Mouse (Mus musculus) kidney, adult 2 months (tissue): ENCODE data around the gene Eif4e1b.

Experiments
- CTCF ChIP-seq: fragments of 200-500 bp; conservative IDR thresholded peaks from 2 replicates; pipeline ENCODE4 v1.5.1; 2011; ENCODE audit warnings: low read depth, mild to moderate bottlenecking, control low read depth, low read length, moderate library complexity, mixed read lengths; ENCODE audit not compliant: insufficient read depth, insufficient read length
- POLR2A ChIP-seq: fragments of 200-500 bp; IDR thresholded peaks from one replicate; pipeline ENCODE4 v1.6.1; 2011; ENCODE audit warnings: low read depth, low read length, control low read depth

GRCm38 (mm10) chr13:54757093-54757830 is 26.5 kb upstream of the Eif4e1b start:
- no peak for TF ChIP-seq CTCF
- no peak for TF ChIP-seq POLR2A
